Mouse (Mus musculus): ENCODE results near the gene Setd3. TPM values are rescaled to one million over a fixed set of nuclear protein-coding genes. Genes with fewer than 3 reads are reported as not detected.

The Setd3 gene
- polyA plus RNA-seq (2015; fragmentation: Nextera tagmentation; extraction: Ambion mirVana) = 85.8 and 87.8 TPM in 2 replicates

GRCm38 (mm10) chr12:108179246-108179320 lies at the start of gene Setd3:
Gene Setd3 (minus strand): TSS chr12:108179314.

GRCm38 (mm10) chr12:108179321-108180266 lies 480 bp upstream of the Setd3 start, which contains the start of gene Ccnk:
Gene Ccnk (plus strand): TSS chr12:108179579.

Other genes with a start within 250 kb of the Setd3 start
- gene Bcl11b, start 175.7 kb downstream of the Setd3 start, polyA plus RNA-seq (2015; fragmentation: Nextera tagmentation; extraction: Ambion mirVana) = 0.10 and 0.77 TPM in 2 replicates
- 2.3 TPM in 2 replicates for gene Ccnk, start 265 bp upstream of the Setd3 start, polyA plus RNA-seq (2015; fragmentation: Nextera tagmentation; extraction: Ambion mirVana)
- 1.5 and 1.6 TPM in 2 replicates for gene Ccdc85c, start 96.1 kb upstream of the Setd3 start, polyA plus RNA-seq (2015; fragmentation: Nextera tagmentation; extraction: Ambion mirVana)
- gene Hhipl1, start 127.0 kb upstream of the Setd3 start, polyA plus RNA-seq (2015; fragmentation: Nextera tagmentation; extraction: Ambion mirVana) = 0.31 and 0.60 TPM in 2 replicates
- 2.1 and 2.5 TPM in 2 replicates for gene Cyp46a1, start 155.1 kb upstream of the Setd3 start, polyA plus RNA-seq (2015; fragmentation: Nextera tagmentation; extraction: Ambion mirVana)
- gene Eml1, start 191.6 kb upstream of the Setd3 start, polyA plus RNA-seq (2015; fragmentation: Nextera tagmentation; extraction: Ambion mirVana) = 57.6 and 59.8 TPM in 2 replicates